Comparison of ENCODE assay signal across 14 mouse cellular contexts in genomic region chr9:26678288-26678687, GRCm38 (mm10). TPM values are rescaled to one million over a fixed set of nuclear protein-coding genes. Genes with fewer than 3 reads are reported as not detected.
DNase-seq lines count a peak whose midpoint lies in the region; ATAC-seq lines count a peak whose summit lies in the region.
"Had no signal": no experiment of that assay in that cellular context is flagged by ENCODE, and none has a peak within 500 bp of the region (broad histone marks: within the 10 kb centered on the region; RNA-seq: fewer than 3 reads in every experiment).

No protein-coding gene starts in this region.

- WGBS in midbrain, embryonic 13.5 days: 18% methylated on average over 6 of the region's 6 CpGs

- H3K4me2 ChIP-seq in midbrain, embryonic 13.5 days (replicated peaks): no peak overlapping the region
- H3K4me2 ChIP-seq: embryonic facial prominence, embryonic 13.5 days; limb, embryonic 15.5 days had no signal

- no peak overlapping the region for H3K4me3 ChIP-seq in midbrain, embryonic 13.5 days (replicated peaks)
- H3K4me3 ChIP-seq: embryonic facial prominence, embryonic 13.5 days; limb, embryonic 15.5 days had no signal

- peak; percentile 53 to 57 for DNase-seq in cerebellum, postnatal 10 days
- no peak for DNase-seq in cerebellum, adult 18-20 months
- peak; percentile 51 to 64 for DNase-seq in left cerebral cortex, adult 18-20 months (ENCODE audit: low spot score in 2 of 2)
- no peak for DNase-seq in left cerebral cortex, adult 11 months (ENCODE audit: low spot score)
- DNase-seq in kidney, adult 9 months: peak; percentile 71
- DNase-seq in thymus, postnatal 0 days (ENCODE audit: low spot score): no peak
- no peak for DNase-seq in lung, postnatal 36 days
- DNase-seq: gastrocnemius, postnatal 14 days had no signal

- H3K36me3 ChIP-seq in midbrain, embryonic 13.5 days: no peaks in the 10 kb centered on the region
- H3K36me3 ChIP-seq: embryonic facial prominence, embryonic 13.5 days; limb, embryonic 15.5 days had no signal

- no peaks in the 10 kb centered on the region for H3K9me3 ChIP-seq in midbrain, embryonic 13.5 days
- H3K9me3 ChIP-seq: embryonic facial prominence, embryonic 13.5 days; limb, embryonic 15.5 days had no signal

- no peaks in the 10 kb centered on the region for H3K4me1 ChIP-seq in midbrain, embryonic 13.5 days (replicated peaks)
- H3K4me1 ChIP-seq: embryonic facial prominence, embryonic 13.5 days; limb, embryonic 15.5 days had no signal

- no peak overlapping the region for H3K9ac ChIP-seq in midbrain, embryonic 13.5 days (replicated peaks)
- H3K9ac ChIP-seq: embryonic facial prominence, embryonic 13.5 days; limb, embryonic 15.5 days had no signal

- no peak overlapping the region for H3K27ac ChIP-seq in midbrain, embryonic 13.5 days
- H3K27ac ChIP-seq: embryonic facial prominence, embryonic 13.5 days; limb, embryonic 15.5 days had no signal

- ATAC-seq in midbrain, embryonic 13.5 days: 0 out of 2 replicates have a peak, but pooled peaks have one; percentile 43
- ATAC-seq: activated CD4-positive, CD25-positive, alpha-beta regulatory T cell, adult 4 months; lung, postnatal 0 days had no signal

- no peaks in the 10 kb centered on the region for H3K27me3 ChIP-seq in midbrain, embryonic 13.5 days
- H3K27me3 ChIP-seq: embryonic facial prominence, embryonic 13.5 days; limb, embryonic 15.5 days had no signal

RNA-seq across cellular contexts. Expression of gene B3gat1, which starts 55.2 kb away (rescaled TPM):
- total RNA-seq in left cerebral cortex, adult 18-20 months (2021): 100 to 1,000 TPM; 199 to 207 TPM
- polyA plus RNA-seq in midbrain, embryonic 13.5 days (2015; fragmentation: Nextera tagmentation; extraction: Ambion mirVana): 20.1 and 26.2 TPM in 2 replicates
- not detected in 2 replicates for polyA plus RNA-seq in thymus, postnatal 0 days (2015; fragmentation: Nextera tagmentation; extraction: Ambion mirVana)
- polyA plus RNA-seq: activated CD4-positive, CD25-positive, alpha-beta regulatory T cell, adult 4 months; heart, postnatal 0 days; lung, postnatal 0 days had no signal

Comparison
In these comparisons a context has a peak if more than half of its experiments do, and no peak if none do; other contexts are left out.
1. DNase-seq: peak in cerebellum, postnatal 10 days (2 of 2), left cerebral cortex, adult 18-20 months (2 of 2) and kidney, adult 9 months (single experiment); none in cerebellum, adult 18-20 months (0 of 2), left cerebral cortex, adult 11 months (single experiment), thymus, postnatal 0 days (single experiment) and lung, postnatal 36 days (single experiment).
2. RNA of gene B3gat1, which starts 55.2 kb away (polyA plus RNA-seq): 20.1 to 26.2 TPM in midbrain, embryonic 13.5 days; not detected in thymus, postnatal 0 days; every median in the first group is over 10 times any median in the second.